ENCODE assay signal across 21 mouse cellular contexts in genomic region chr11:49919304-49919703, GRCm38 (mm10). TPM values are rescaled to one million over a fixed set of nuclear protein-coding genes. Genes with fewer than 3 reads are reported as not detected.
DNase-seq lines count a peak whose midpoint lies in the region; ATAC-seq lines count a peak whose summit lies in the region.
"Had no signal": no experiment of that assay in that cellular context is flagged by ENCODE, and none has a peak within 500 bp of the region (broad histone marks: within the 10 kb centered on the region; RNA-seq: fewer than 3 reads in every experiment).

No protein-coding gene starts in this region.

- H3K4me1 ChIP-seq in hindbrain, embryonic 14.5 days (replicated peaks; ENCODE audit: control insufficient read depth, insufficient read depth, low read length): peaks cover 14% of the 10 kb centered on the region
- no peaks in the 10 kb centered on the region for H3K4me1 ChIP-seq in hindbrain, embryonic 11.5 days (replicated peaks; ENCODE audit: control insufficient read depth, insufficient read depth, low read length)
- H3K4me1 ChIP-seq: embryonic facial prominence, embryonic 10.5 days had no signal

- H3K4me3 ChIP-seq in hindbrain, embryonic 14.5 days (replicated peaks; ENCODE audit: low read length): no peak overlapping the region
- no peak overlapping the region for H3K4me3 ChIP-seq in hindbrain, embryonic 11.5 days (ENCODE audit: low read depth, low read length)
- H3K4me3 ChIP-seq: embryonic facial prominence, embryonic 10.5 days; forebrain, embryonic 13.5 days; heart, embryonic 10.5 days had no signal

- ATAC-seq in hindbrain, embryonic 14.5 days (ENCODE audit: low FRiP score): no peak
- no peak for ATAC-seq in hindbrain, embryonic 11.5 days (ENCODE audit: low FRiP score)
- 0 out of 2 replicates have a peak, but pooled peaks have one; percentile 26 for ATAC-seq in megakaryocyte progenitor cell, adult 5-6 weeks (replicated peaks; ENCODE audit: poor library complexity)
- ATAC-seq: forebrain, embryonic 13.5 days; inflammation-experienced regulatory T-cells, adult 6 months; intestine, postnatal 0 days had no signal

- no peaks in the 10 kb centered on the region for H3K9me3 ChIP-seq in hindbrain, embryonic 14.5 days (ENCODE audit: control insufficient read depth, low read length)
- no peaks in the 10 kb centered on the region for H3K9me3 ChIP-seq in hindbrain, embryonic 11.5 days (ENCODE audit: control insufficient read depth, low read length)
- H3K9me3 ChIP-seq: embryonic facial prominence, embryonic 10.5 days; forebrain, embryonic 13.5 days; heart, embryonic 10.5 days had no signal

- H3K27me3 ChIP-seq in hindbrain, embryonic 14.5 days (ENCODE audit: control insufficient read depth, insufficient read depth, low read length): no peaks in the 10 kb centered on the region
- no peaks in the 10 kb centered on the region for H3K27me3 ChIP-seq in hindbrain, embryonic 11.5 days (ENCODE audit: control insufficient read depth, insufficient read depth, low read length)
- H3K27me3 ChIP-seq: forebrain, embryonic 13.5 days had no signal

- H3K9ac ChIP-seq in hindbrain, embryonic 14.5 days: no peak overlapping the region
- no peak overlapping the region for H3K9ac ChIP-seq in hindbrain, embryonic 11.5 days (ENCODE audit: low read depth, low read length)
- H3K9ac ChIP-seq: forebrain, embryonic 13.5 days; forebrain, postnatal 0 days had no signal

- no peak overlapping the region for H3K4me2 ChIP-seq in hindbrain, embryonic 14.5 days (replicated peaks)
- no peak overlapping the region for H3K4me2 ChIP-seq in hindbrain, embryonic 11.5 days (replicated peaks; ENCODE audit: low read depth, low read length)
- H3K4me2 ChIP-seq: forebrain, embryonic 13.5 days had no signal

- H3K36me3 ChIP-seq in hindbrain, embryonic 14.5 days (replicated peaks; ENCODE audit: control insufficient read depth, insufficient read depth): no peaks in the 10 kb centered on the region
- H3K36me3 ChIP-seq in hindbrain, embryonic 11.5 days (ENCODE audit: control insufficient read depth, insufficient read depth, low read length): no peaks in the 10 kb centered on the region
- H3K36me3 ChIP-seq: embryonic facial prominence, embryonic 10.5 days; heart, embryonic 10.5 days had no signal

- 0 out of 2 replicates have a peak overlapping the region, but pooled peaks have one; percentile 67 for H3K27ac ChIP-seq in hindbrain, embryonic 14.5 days
- H3K27ac ChIP-seq in hindbrain, embryonic 11.5 days (ENCODE audit: low read depth, low read length): no peak overlapping the region
- H3K27ac ChIP-seq: embryonic facial prominence, embryonic 10.5 days; forebrain, embryonic 13.5 days; heart, embryonic 10.5 days had no signal

- WGBS in hindbrain, embryonic 14.5 days: 92% methylated on average over 6 of the region's 6 CpGs
- 88% methylated on average over 6 of the region's 6 CpGs for WGBS in hindbrain, embryonic 11.5 days

- no peak for DNase-seq in hindbrain, embryonic 14.5 days (ENCODE audit: low spot score)
- DNase-seq in hindbrain, embryonic 11.5 days (ENCODE audit: low spot score): no peak
- DNase-seq in testis, postnatal 10 days (ENCODE audit: low spot score): peak; percentile 32
- DNase-seq in testis, postnatal 14 days (ENCODE audit: low spot score): no peak
- no peak for DNase-seq in lung, postnatal 14 days
- no peak for DNase-seq in cerebellum, adult 9-10 months
- DNase-seq: adrenal gland, postnatal 14 days; cerebellum, adult 11-12 months; cerebellum, adult 9-11 months; cerebellum, postnatal 36 days; forebrain, postnatal 0 days; gastrocnemius, postnatal 25 days; heart, postnatal 10 days; heart, postnatal 4 days had no signal

RNA-seq across cellular contexts. Expression of gene Rasgef1c, which starts 17.7 kb away (rescaled TPM):
- polyA plus RNA-seq in hindbrain, embryonic 14.5 days (2014; fragmentation: Nextera tagmentation; extraction: Ambion mirVana): 31.7 and 35.3 TPM in 2 replicates
- polyA plus RNA-seq in hindbrain, embryonic 11.5 days (2014; fragmentation: Nextera tagmentation; extraction: Ambion mirVana): 4.5 and 4.6 TPM in 2 replicates
- total RNA-seq in megakaryocyte progenitor cell, adult 5-6 weeks (2015): 0.15 and 0.17 TPM in 2 replicates
- total RNA-seq in megakaryocyte progenitor cell, adult 5-6 weeks (2017): 0.12 and 0.30 TPM in 2 replicates
- total RNA-seq: heart, postnatal 4 days had no signal
- polyA plus RNA-seq: heart, embryonic 14.5 days had no signal
